Mouse (Mus musculus) MEL (cell line): ENCODE measurements around the gene Recql5. TPM values are rescaled to one million over a fixed set of nuclear protein-coding genes. Genes with fewer than 3 reads are reported as not detected.

ENCODE experiments used
- DNase-seq: peaks from one replicate; pipeline ENCODE4 v3.0.0; 2011; ENCODE audit warnings: low read depth, low spot score
- H3K27ac ChIP-seq: 2 replicates; pipeline ENCODE4 v1.5.1; 2012; ENCODE audit warnings: low read depth, mild to moderate bottlenecking, control low read depth, low read length, moderate library complexity; ENCODE audit not compliant: control insufficient read depth
- H3K27me3 ChIP-seq, 2 experiments: fragments of 150-350 bp in 1 of 2; sonication (generic) in 1 of 2; 2 replicates each; pipeline ENCODE4 v1.6.1; 2012; ENCODE audit warnings: low read length in 2 of 2, mild to moderate bottlenecking in 2 of 2, improper control_type of control experiment in 1 of 2, moderate library complexity in 1 of 2; ENCODE audit not compliant: insufficient read depth in 2 of 2, control insufficient read depth in 1 of 2
- H3K36me3 ChIP-seq, 2 experiments: 2 replicates each; pipeline ENCODE4 v1.6.1; 2012 to 2014; ENCODE audit warnings: low read length in 2 of 2, improper control_type of control experiment in 1 of 2, inconsistent platforms in 1 of 2, mild to moderate bottlenecking in 1 of 2; ENCODE audit not compliant: insufficient read depth in 2 of 2, control insufficient read depth in 1 of 2
- H3K4me1 ChIP-seq, 2 experiments: fragments of 150-350 bp in 1 of 2; sonication (generic) in 1 of 2; 2 replicates each; pipeline ENCODE4 v1.6.1; 2012; ENCODE audit warnings: low read length in 2 of 2, improper control_type of control experiment in 1 of 2, mild to moderate bottlenecking in 1 of 2; ENCODE audit not compliant: insufficient read depth in 2 of 2, control insufficient read depth in 1 of 2
- H3K4me3 ChIP-seq, 2 experiments: fragments of 150-350 bp in 1 of 2; sonication (generic) in 1 of 2; 2 replicates each; pipeline ENCODE4 v1.5.1; 2012; ENCODE audit warnings: low read depth in 2 of 2, low read length in 2 of 2, mild to moderate bottlenecking in 2 of 2, moderate library complexity in 2 of 2, control low read depth in 1 of 2, improper control_type of control experiment in 1 of 2; ENCODE audit not compliant: control insufficient read depth in 1 of 2, insufficient read depth in 1 of 2
- H3K79me2 ChIP-seq: 2 replicates; pipeline ENCODE4 v1.6.1; 2012; ENCODE audit warnings: mild to moderate bottlenecking, low read length, moderate library complexity; ENCODE audit not compliant: control insufficient read depth, poor library complexity, insufficient read depth
- H3K9ac ChIP-seq: 2 replicates; pipeline ENCODE4 v1.6.1; 2012; ENCODE audit warnings: low read depth, mild to moderate bottlenecking, control low read depth, low read length, moderate library complexity; ENCODE audit not compliant: control insufficient read depth, poor library complexity, severe bottlenecking
- H3K9me3 ChIP-seq: fragments of 150-350 bp; sonication (generic); replicated peaks from 2 replicates; pipeline ENCODE4 v1.6.1; 2012; ENCODE audit warnings: mild to moderate bottlenecking, low read length, improper control_type of control experiment, moderate library complexity; ENCODE audit not compliant: insufficient read depth
- BHLHE40 ChIP-seq: IDR thresholded peaks from 2 replicates; pipeline ENCODE4 v1.6.1; 2012; ENCODE audit warnings: low read depth, mild to moderate bottlenecking, inconsistent platforms, low read length, improper control_type of control experiment, borderline replicate concordance
- CHD1 ChIP-seq: IDR thresholded peaks from 2 replicates; pipeline ENCODE4 v1.6.1; 2012; ENCODE audit warnings: low read depth, mild to moderate bottlenecking, inconsistent platforms, low read length, improper control_type of control experiment
- CHD2 ChIP-seq: IDR thresholded peaks from 2 replicates; pipeline ENCODE4 v1.6.1; 2011; ENCODE audit warnings: low read length, improper control_type of control experiment
- GABPA ChIP-seq: IDR thresholded peaks from 2 replicates; pipeline ENCODE4 v1.6.1; 2012; ENCODE audit warnings: low read depth, mild to moderate bottlenecking, inconsistent platforms, low read length, improper control_type of control experiment, moderate library complexity
- KAT2A ChIP-seq: conservative IDR thresholded peaks from 2 replicates; pipeline ENCODE4 v1.6.1; 2012; ENCODE audit warnings: low read depth, low read length, improper control_type of control experiment, inconsistent platforms
- MAX ChIP-seq: IDR thresholded peaks from 2 replicates; pipeline ENCODE4 v1.6.1; 2011; ENCODE audit warnings: low read length, improper control_type of control experiment
- MYB ChIP-seq: IDR thresholded peaks from 2 replicates; pipeline ENCODE4 v1.6.1; 2011; ENCODE audit warnings: mild to moderate bottlenecking, low read depth, low read length, improper control_type of control experiment
- NELFE ChIP-seq: IDR thresholded peaks from 2 replicates; pipeline ENCODE4 v1.6.1; 2011; ENCODE audit warnings: low read depth, low read length, improper control_type of control experiment
- POLR2A ChIP-seq, 2 experiments: IDR thresholded peaks; 2 replicates each; pipeline ENCODE4 v1.6.1; 2011 to 2012; ENCODE audit warnings: low read length in 2 of 2, mild to moderate bottlenecking in 2 of 2, control low read depth in 1 of 2, improper control_type of control experiment in 1 of 2, low read depth in 1 of 2, moderate library complexity in 1 of 2; ENCODE audit not compliant: control insufficient read depth in 1 of 2, insufficient read depth in 1 of 2, poor library complexity in 1 of 2
- POLR2AphosphoS2 ChIP-seq: IDR thresholded peaks from 2 replicates; pipeline ENCODE4 v1.6.1; 2011; ENCODE audit warnings: low read length, improper control_type of control experiment
- TAL1 ChIP-seq: IDR thresholded peaks from 2 replicates; pipeline ENCODE4 v1.6.1; 2012; ENCODE audit warnings: mild to moderate bottlenecking, inconsistent platforms, low read length, moderate library complexity, mixed read lengths
- TCF12 ChIP-seq: IDR thresholded peaks from 2 replicates; pipeline ENCODE4 v1.6.1; 2014; ENCODE audit warnings: low read depth, mild to moderate bottlenecking, inconsistent platforms, low read length, improper control_type of control experiment, moderate library complexity
- UBTF ChIP-seq: IDR thresholded peaks from 2 replicates; pipeline ENCODE4 v1.6.1; 2012; ENCODE audit warnings: low read depth, mild to moderate bottlenecking, inconsistent platforms, low read length, improper control_type of control experiment, moderate library complexity, borderline replicate concordance; ENCODE audit not compliant: insufficient read depth
- USF1 ChIP-seq: IDR thresholded peaks from 2 replicates; pipeline ENCODE4 v1.6.1; 2014; ENCODE audit warnings: low read depth, mild to moderate bottlenecking, inconsistent platforms, low read length, improper control_type of control experiment, moderate library complexity
- USF2 ChIP-seq, 2 experiments: IDR thresholded peaks; 2 replicates each; pipeline ENCODE4 v1.6.1; 2011 to 2012; ENCODE audit warnings: improper control_type of control experiment in 2 of 2, low read length in 2 of 2, borderline replicate concordance in 1 of 2, inconsistent platforms in 1 of 2, low read depth in 1 of 2, mild to moderate bottlenecking in 1 of 2; ENCODE audit not compliant: insufficient read depth in 1 of 2
- ZNF384 ChIP-seq: IDR thresholded peaks from 2 replicates; pipeline ENCODE4 v1.6.1; 2012; ENCODE audit warnings: low read depth, mild to moderate bottlenecking, inconsistent platforms, low read length, improper control_type of control experiment
- polyA plus RNA-seq, 2 experiments: library from polyadenylated mRNA; stranded (reverse) in 1 of 2; unstranded in 1 of 2; fragments of >175 nt in 1 of 2; fragments of >200 nt in 1 of 2; gene quantifications; 2 replicates each; pipeline versions ENCODE4 v1.2.1 to v1.2.4; 2012; ENCODE audit warnings: low replicate concordance in 2 of 2, low read depth in 1 of 2; ENCODE audit not compliant: insufficient read length in 2 of 2, insufficient read depth in 1 of 2, missing spikeins in 1 of 2
- total RNA-seq: library from RNA; depleted of rRNA; stranded (reverse); fragments of 300-350 nt; gene quantifications from 2 replicates; pipeline ENCODE4 v1.2.3, GENCODE M21; 2012

The Recql5 gene
- total and polyA plus RNA-seq, 3 experiments: 20.3 to 21.5 TPM; not detected in 1

- no peak overlapping the region for H3K9ac ChIP-seq
- no peaks in the 10 kb centered on the region for H3K79me2 ChIP-seq
- H3K9me3 ChIP-seq: no peaks in the 10 kb centered on the region
- peaks cover 7 to 10% of the 10 kb centered on the region in 2 experiments for H3K36me3 ChIP-seq
- peak; percentile 36 for DNase-seq
- H3K4me1 ChIP-seq: peaks cover 0 to 14% of the 10 kb centered on the region in 2 experiments; a peak in 3 of 4 replicates
- H3K27me3 ChIP-seq: no peaks in the 10 kb centered on the region
- H3K4me3 ChIP-seq: no peak overlapping the region
- no peak for TF ChIP-seq CHD1
- peak; percentile 49 for TF ChIP-seq TAL1
- TF ChIP-seq, all 39 proteins: peak for 1
- no peak overlapping the region for H3K27ac ChIP-seq
These were observed 31.8 kb upstream of the Recql5 start for GRCm38 (mm10) chr11:115964977-115965604.

- TF ChIP-seq GABPA: no peak
- no peak for TF ChIP-seq USF1
- no peak for TF ChIP-seq POLR2AphosphoS2
- TF ChIP-seq TCF12: no peak
- no peak for TF ChIP-seq ZNF384
- Histone ChIP-seq H3K27me3 (no peaks in the 10 kb centered on the region), H3K4me3 (no peak overlapping the region), H3K27ac (no peak overlapping the region), H3K36me3 (peaks cover 0 to 7% of the 10 kb centered on the region in 2 experiments; a peak in 2 of 4 replicates), H3K4me1 (no peaks in the 10 kb centered on the region), H3K9ac (no peak overlapping the region), H3K79me2 (no peaks in the 10 kb centered on the region), H3K9me3 (no peaks in the 10 kb centered on the region)
- DNase-seq: no peak
These were observed 29.6 kb upstream of the Recql5 start for GRCm38 (mm10) chr11:115962651-115963412.

- no peak overlapping the region for H3K4me3 ChIP-seq
- TF ChIP-seq POLR2AphosphoS2 (no peak), USF2 (IDR thresholded peaks at IDR 0.05; ENCODE audit: borderline replicate concordance in 1 of 2, insufficient read depth in 1 of 2, low read depth in 1 of 2, low read length in 2 of 2) (no peak), NELFE (no peak), MAX (no peak), BHLHE40 (no peak), GABPA (no peak), MYB (no peak), UBTF (no peak), KAT2A (no peak), POLR2A (IDR thresholded peaks at IDR 0.05; ENCODE audit: control insufficient read depth in 1 of 2, insufficient read depth in 1 of 2, low read depth in 1 of 2, low read length in 2 of 2, poor library complexity in 1 of 2) (no peak), CHD2 (no peak)
- H3K4me1 ChIP-seq: no peaks in the 10 kb centered on the region
- H3K27ac ChIP-seq: no peak overlapping the region
- no peaks in the 10 kb centered on the region for H3K9me3 ChIP-seq
- H3K79me2 ChIP-seq: no peaks in the 10 kb centered on the region
- DNase-seq: no peak
- H3K27me3 ChIP-seq: no peaks in the 10 kb centered on the region
- H3K9ac ChIP-seq: no peak overlapping the region
- peaks cover 0 to 9% of the 10 kb centered on the region in 2 experiments; a peak in 2 of 4 replicates for H3K36me3 ChIP-seq
These were observed 25.7 kb upstream of the Recql5 start for GRCm38 (mm10) chr11:115959018-115959417.
